Mouse (Mus musculus) E14TG2a.4 (cell line): Measurements from ENCODE around the gene Taar7d.
A peak's percentile ranks its signal among the peaks of the same experiment; 100 is the strongest.

Source experiments
- H3K27me3 ChIP-seq: 2 replicates; pipeline ENCODE4 v1.6.1; 2014; ENCODE audit warnings: low read length, control low read depth; ENCODE audit not compliant: insufficient read depth
- H3K36me3 ChIP-seq: 2 replicates; pipeline ENCODE4 v1.6.1; 2014; ENCODE audit warnings: low read length, control low read depth; ENCODE audit not compliant: insufficient read depth
- H3K4me1 ChIP-seq: replicated peaks from 2 replicates; pipeline ENCODE4 v1.6.1; 2014; ENCODE audit warnings: low read depth, low read length, control low read depth
- H3K4me3 ChIP-seq: replicated peaks from 2 replicates; pipeline ENCODE4 v1.5.1; 2014; ENCODE audit warnings: mild to moderate bottlenecking, low read length
- H3K9me3 ChIP-seq: 2 replicates; pipeline ENCODE4 v1.6.1; 2014; ENCODE audit warnings: low read length, control low read depth
- CTCF ChIP-seq: conservative IDR thresholded peaks from 2 replicates; pipeline ENCODE4 v1.5.1; 2014; ENCODE audit warnings: low read length
- NANOG ChIP-seq: IDR thresholded peaks from 2 replicates; pipeline ENCODE4 v1.6.1; 2014; ENCODE audit warnings: borderline replicate concordance, low read length, mixed read lengths
- POU5F1 ChIP-seq: IDR thresholded peaks from 2 replicates; pipeline ENCODE4 v1.6.1; 2014; ENCODE audit warnings: low read length, borderline replicate concordance

Taar7d gene

DNA sequence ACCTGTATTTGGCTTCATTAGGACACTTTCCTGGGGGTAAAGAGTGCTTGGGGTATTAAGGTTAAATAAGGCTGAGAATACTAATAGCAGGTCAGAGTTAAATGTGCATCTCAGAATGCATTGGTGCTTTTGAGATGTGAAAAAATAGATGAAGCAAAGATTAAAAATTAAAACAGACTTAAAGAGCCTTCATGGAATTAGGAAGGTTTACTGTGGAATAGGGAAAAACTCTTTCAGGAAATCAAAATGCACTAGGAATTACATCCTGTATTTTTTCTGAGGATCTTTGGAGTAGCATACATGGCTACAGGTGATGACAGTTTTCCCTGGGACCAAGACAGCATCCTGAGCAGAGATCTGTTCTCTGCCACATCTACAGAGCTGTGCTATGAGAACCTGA is at the start of gene Taar7d:
TSS of gene Taar7d (plus strand) at position 301 of the 400 bp plus-strand sequence.
- peaks cover 26% of the 10 kb centered on the region for H3K9me3 ChIP-seq
- TF ChIP-seq CTCF, result no peak
- no peak for TF ChIP-seq NANOG
- no peak for TF ChIP-seq POU5F1
- H3K4me1 ChIP-seq, result no peaks in the 10 kb centered on the region
- H3K36me3 ChIP-seq, result no peaks in the 10 kb centered on the region
- no peak within 1 kb of the TSS for H3K4me3 ChIP-seq
- no peaks in the 10 kb centered on the region for H3K27me3 ChIP-seq

DNA sequence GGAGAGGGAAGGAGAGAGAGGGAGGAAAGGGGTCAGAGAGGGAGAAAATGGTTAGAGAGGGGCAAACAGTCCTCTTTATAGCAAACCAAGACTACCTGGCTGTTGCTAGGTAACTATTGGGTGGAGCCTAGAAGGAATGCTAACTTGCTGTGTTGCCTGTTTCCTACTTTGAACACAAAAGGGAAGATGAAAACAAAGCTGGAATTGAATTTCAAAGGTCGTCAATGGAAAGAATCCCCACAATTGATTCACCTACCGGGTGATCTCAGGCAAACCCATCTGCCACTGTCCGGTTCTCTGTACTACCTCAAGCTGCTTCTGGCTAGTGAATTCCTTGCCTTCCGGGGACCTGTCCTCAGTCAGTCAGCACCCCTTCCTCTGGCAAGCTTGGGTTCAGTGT is 49.1 kb upstream of the Taar7d start:
- peaks cover 5% of the 10 kb centered on the region; the same call in 1 of the 2 replicates for H3K9me3 ChIP-seq
- H3K36me3 ChIP-seq, result no peaks in the 10 kb centered on the region
- TF ChIP-seq POU5F1 (no peak), NANOG (peak; percentile 65; the same call in 1 of the 2 replicates)
- peaks cover 20% of the 10 kb centered on the region for H3K4me1 ChIP-seq
- no peak overlapping the region for H3K4me3 ChIP-seq
- H3K27me3 ChIP-seq, result no peaks in the 10 kb centered on the region

DNA sequence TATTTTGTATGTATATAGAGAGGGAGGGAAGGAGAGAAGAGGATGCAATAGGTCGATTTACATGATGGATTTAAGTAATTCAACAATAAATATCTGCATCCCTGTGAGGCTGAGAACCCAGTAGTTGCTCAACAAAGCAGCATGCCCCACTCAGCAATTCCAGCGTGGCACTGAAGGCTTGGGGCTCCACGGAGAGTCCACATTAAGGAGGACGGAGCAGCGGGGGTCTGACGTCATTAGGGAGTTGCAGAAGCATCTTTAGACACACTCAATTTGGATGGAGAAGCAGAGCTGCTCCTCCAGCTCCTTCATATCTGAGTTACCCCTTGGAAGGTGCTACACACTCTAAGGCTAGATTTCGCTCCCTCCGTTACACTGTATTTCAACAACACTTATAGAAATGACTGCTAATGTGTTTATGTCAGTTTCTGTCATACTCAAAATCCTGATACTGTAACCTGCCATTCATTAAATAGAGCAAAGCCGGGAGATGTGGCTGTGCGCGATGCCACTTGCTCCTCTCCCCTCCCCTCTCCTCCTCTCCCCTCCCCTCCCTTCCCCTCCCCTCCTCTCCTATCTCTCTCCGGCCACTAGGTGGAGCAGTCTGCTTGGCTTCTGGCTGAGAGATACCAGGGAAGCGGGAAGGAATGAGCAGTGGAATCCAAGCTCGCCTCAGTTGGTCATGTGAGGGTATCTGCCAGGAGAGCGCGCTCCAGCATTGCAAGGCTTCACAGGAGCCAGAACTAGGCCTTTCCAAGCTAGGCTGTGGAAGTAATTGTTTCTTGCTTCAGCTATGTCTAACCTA is 47.9 kb upstream of the Taar7d start:
- Histone ChIP-seq H3K36me3 (no peaks in the 10 kb centered on the region), H3K27me3 (no peaks in the 10 kb centered on the region), H3K9me3 (peaks cover 5% of the 10 kb centered on the region; the same call in 1 of the 2 replicates), H3K4me3 (no peak overlapping the region), H3K4me1 (peaks cover 23% of the 10 kb centered on the region)
- TF ChIP-seq CTCF (peak; percentile 54), NANOG (no peak)

DNA sequence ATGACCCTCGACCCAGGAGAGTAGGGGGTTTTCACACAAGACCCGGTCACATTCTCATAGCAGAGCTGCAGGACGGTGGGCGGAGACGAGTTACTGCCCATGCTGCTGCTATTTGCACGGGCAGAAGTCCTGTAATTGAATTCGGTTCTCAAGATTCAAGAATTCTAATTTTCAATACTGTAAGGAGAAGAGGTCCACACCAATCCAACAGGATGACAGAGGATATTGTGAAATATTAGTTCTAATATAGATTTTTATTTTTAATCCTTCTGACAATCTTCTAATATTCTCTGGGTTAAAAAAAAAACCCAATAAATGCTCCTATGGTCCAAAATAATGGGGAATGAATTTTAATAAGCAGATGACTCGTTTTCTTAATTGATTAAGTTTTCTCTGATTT is 41.5 kb upstream of the Taar7d start, which contains the start of gene Taar6:
TSS of gene Taar6 (minus strand) at position 101 of the 400 bp plus-strand sequence.
- Histone ChIP-seq H3K4me3 (no peak within 1 kb of the TSS), H3K36me3 (no peaks in the 10 kb centered on the region), H3K4me1 (0 out of 2 replicates have a peak, but pooled peaks cover 3% of the 10 kb centered on the region), H3K27me3 (no peaks in the 10 kb centered on the region), H3K9me3 (no peaks in the 10 kb centered on the region)
- TF ChIP-seq CTCF, result no peak
- TF ChIP-seq NANOG, result no peak
- no peak for TF ChIP-seq POU5F1

DNA sequence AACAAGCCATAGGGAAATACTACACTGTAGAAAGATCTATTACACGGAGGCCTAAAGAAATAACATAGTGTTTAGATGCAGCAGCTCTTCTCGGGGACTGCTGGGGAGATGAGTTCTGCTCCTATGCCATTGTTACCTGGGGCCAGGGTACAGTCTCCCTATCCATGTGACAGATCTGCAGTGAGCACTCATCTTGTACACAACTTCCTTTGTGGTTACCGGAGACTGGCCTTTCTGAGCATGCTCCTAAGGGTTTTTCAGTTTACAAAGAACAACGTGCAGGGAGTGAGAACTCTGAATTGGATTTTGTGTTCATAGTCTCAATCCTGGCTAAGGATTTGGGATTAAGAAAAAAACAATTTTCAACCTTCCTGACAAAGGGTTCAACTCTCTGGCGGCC is 40.6 kb upstream of the Taar7d start:
- Histone ChIP-seq H3K4me3 (no peak overlapping the region), H3K9me3 (no peaks in the 10 kb centered on the region), H3K4me1 (0 out of 2 replicates have a peak, but pooled peaks cover 3% of the 10 kb centered on the region), H3K27me3 (no peaks in the 10 kb centered on the region), H3K36me3 (no peaks in the 10 kb centered on the region)
- TF ChIP-seq CTCF, result no peak

DNA sequence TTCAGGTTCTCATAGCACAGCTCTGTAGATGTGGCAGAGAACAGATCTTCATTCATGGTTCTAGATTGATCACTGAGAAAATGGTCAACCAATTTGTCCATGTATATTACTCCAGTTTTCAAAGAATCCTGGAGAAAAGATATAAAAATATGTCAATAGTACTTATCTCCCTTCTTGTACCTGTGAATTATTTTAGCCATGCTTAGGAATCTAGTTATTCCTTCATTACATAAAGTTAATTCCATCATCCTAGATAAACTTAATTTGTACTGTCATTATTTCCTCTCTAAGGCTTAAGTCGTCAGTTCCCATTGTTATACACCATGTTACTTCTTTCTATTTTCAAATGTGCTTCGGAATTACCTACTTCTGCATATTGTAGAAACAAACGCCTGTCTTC is 33.6 kb upstream of the Taar7d start, which contains the start of gene Taar7a:
TSS of gene Taar7a (minus strand) at position 101 of the 400 bp plus-strand sequence.
- no peaks in the 10 kb centered on the region for H3K27me3 ChIP-seq
- no peaks in the 10 kb centered on the region for H3K36me3 ChIP-seq
- no peak within 1 kb of the TSS for H3K4me3 ChIP-seq
- no peaks in the 10 kb centered on the region for H3K4me1 ChIP-seq
- TF ChIP-seq NANOG (no peak), POU5F1 (no peak), CTCF (no peak)
- H3K9me3 ChIP-seq, result no peaks in the 10 kb centered on the region

DNA sequence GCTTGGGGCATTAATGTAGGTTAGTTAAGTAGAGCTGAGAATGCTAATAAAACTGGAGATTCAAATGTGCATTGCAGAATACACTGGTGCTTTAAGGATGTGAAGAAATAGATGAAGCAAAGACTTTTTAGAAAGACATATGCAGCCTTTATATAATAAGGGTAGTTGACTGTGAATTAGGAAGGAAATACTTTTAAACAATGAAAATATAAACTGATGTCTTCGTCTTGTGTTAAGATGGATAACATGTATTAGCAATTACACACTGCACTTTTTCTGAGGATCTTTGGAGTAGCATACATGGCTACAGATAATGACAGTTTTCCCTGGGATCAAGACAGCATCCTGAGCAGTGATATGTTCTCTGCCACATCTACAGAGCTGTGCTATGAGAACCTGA is 27.4 kb upstream of the Taar7d start, which contains the start of gene Taar7b:
TSS of gene Taar7b (plus strand) at position 301 of the 400 bp plus-strand sequence.
- Histone ChIP-seq H3K36me3 (no peaks in the 10 kb centered on the region), H3K9me3 (no peaks in the 10 kb centered on the region), H3K4me3 (no peak within 1 kb of the TSS), H3K27me3 (no peaks in the 10 kb centered on the region), H3K4me1 (no peaks in the 10 kb centered on the region)
- TF ChIP-seq CTCF (no peak), NANOG (no peak), POU5F1 (no peak)

DNA sequence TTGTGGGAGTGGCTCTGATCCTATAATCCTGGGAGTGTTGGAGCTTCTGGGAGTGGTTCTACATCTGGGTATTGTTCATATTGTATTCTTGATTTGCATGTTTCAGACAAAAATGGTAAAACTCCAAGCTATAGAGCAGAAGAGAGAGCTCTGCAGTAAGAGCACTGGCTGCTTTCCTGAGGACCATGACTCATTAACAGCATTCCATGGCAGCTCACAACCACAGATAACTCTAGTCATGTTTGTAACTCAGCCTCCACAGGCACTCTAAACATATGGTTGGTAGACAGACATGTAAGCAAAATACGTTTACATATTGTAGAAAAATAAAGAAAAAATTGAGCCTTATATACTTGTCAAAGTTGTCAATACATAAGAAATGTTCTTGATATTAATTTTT is 20.6 kb upstream of the Taar7d start:
- no peaks in the 10 kb centered on the region for H3K36me3 ChIP-seq
- no peak overlapping the region for H3K4me3 ChIP-seq
- H3K9me3 ChIP-seq, result peaks cover 9% of the 10 kb centered on the region; the same call in 1 of the 2 replicates
- H3K4me1 ChIP-seq, result no peaks in the 10 kb centered on the region
- H3K27me3 ChIP-seq, result no peaks in the 10 kb centered on the region
- TF ChIP-seq CTCF (no peak), POU5F1 (no peak), NANOG (no peak)

DNA sequence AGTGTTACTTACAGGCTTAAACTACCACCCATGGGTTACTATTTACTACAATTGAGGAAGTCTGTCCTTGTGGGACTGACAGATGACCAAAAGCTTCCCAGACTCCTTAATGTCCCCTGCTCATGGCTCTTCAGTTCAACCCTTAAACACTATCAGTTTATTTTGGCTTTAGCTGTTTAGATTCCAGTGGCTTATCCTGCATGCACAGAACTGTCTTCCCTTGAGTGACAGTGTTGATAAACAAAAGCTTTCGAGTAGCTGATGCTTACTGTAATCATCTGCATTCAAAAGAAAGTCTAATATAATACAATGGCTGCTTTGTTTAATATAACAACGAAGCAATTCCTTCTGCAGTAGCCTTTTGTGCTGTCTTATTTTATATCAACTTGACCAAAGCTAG is 20.0 kb upstream of the Taar7d start:
- Histone ChIP-seq H3K4me3 (no peak overlapping the region), H3K27me3 (no peaks in the 10 kb centered on the region), H3K4me1 (no peaks in the 10 kb centered on the region), H3K9me3 (peaks cover 9% of the 10 kb centered on the region; the same call in 1 of the 2 replicates), H3K36me3 (no peaks in the 10 kb centered on the region)
- TF ChIP-seq CTCF (no peak), NANOG (peak; percentile 44; the same call in 1 of the 2 replicates), POU5F1 (no peak)
